Mouse (Mus musculus) CH12.LX (cell line): ENCODE measurements around the gene Rassf8. TPM values are rescaled to one million over a fixed set of nuclear protein-coding genes. Genes with fewer than 3 reads are reported as not detected.

ENCODE experiments used
- DNase-seq: peaks from one replicate; pipeline ENCODE4 v3.0.0-alpha.2; 2013; ENCODE audit errors: extremely low read depth
- H3K27ac ChIP-seq: 2 replicates; pipeline ENCODE4 v1.5.1; 2012; ENCODE audit warnings: low read depth, mild to moderate bottlenecking, control low read depth, moderate library complexity; ENCODE audit not compliant: insufficient read depth
- H3K27me3 ChIP-seq: replicated peaks from 2 replicates; pipeline ENCODE3; 2012; ENCODE audit warnings: inconsistent platforms
- H3K36me3 ChIP-seq, 2 experiments: replicated peaks in 1 of 2; 2 replicates each; pipeline versions ENCODE3 to v1.6.1; 2012; ENCODE audit warnings: inconsistent platforms in 1 of 2, low read length in 1 of 2, mild to moderate bottlenecking in 1 of 2, mixed read lengths in 1 of 2, moderate library complexity in 1 of 2; ENCODE audit not compliant: control insufficient read depth in 1 of 2, insufficient read depth in 1 of 2
- H3K4me1 ChIP-seq, 2 experiments: 2 replicates each; pipeline ENCODE4 v1.6.1; 2012; ENCODE audit warnings: inconsistent platforms in 1 of 2, moderate library complexity in 1 of 2; ENCODE audit not compliant: insufficient read depth in 2 of 2, control insufficient read depth in 1 of 2
- H3K4me2 ChIP-seq: 2 replicates; pipeline ENCODE4 v1.6.1; 2012; ENCODE audit warnings: low read depth, mild to moderate bottlenecking, control low read depth; ENCODE audit not compliant: poor library complexity, insufficient read depth, severe bottlenecking
- H3K4me3 ChIP-seq, 3 experiments: fragments of 150-350 bp in 1 of 3; sonication (generic) in 1 of 3; replicated peaks in 1 of 3; 2 replicates each; pipeline versions ENCODE3 to v1.5.1; 2011 to 2012; ENCODE audit warnings: low read depth in 2 of 3, low read length in 2 of 3, mild to moderate bottlenecking in 2 of 3, moderate library complexity in 2 of 3, control low read depth in 1 of 3, improper control_type of control experiment in 1 of 3, inconsistent platforms in 1 of 3, mixed read lengths in 1 of 3; ENCODE audit not compliant: poor library complexity in 1 of 3
- H3K79me2 ChIP-seq: replicated peaks from 2 replicates; pipeline ENCODE4 v1.6.1; 2012; ENCODE audit warnings: mild to moderate bottlenecking, moderate library complexity; ENCODE audit not compliant: control insufficient read depth, poor library complexity, insufficient read depth, severe bottlenecking; ENCODE audit errors: extremely low read depth
- H3K9ac ChIP-seq: 2 replicates; pipeline ENCODE4 v1.6.1; 2012; ENCODE audit warnings: low read depth, mild to moderate bottlenecking, control low read depth, moderate library complexity; ENCODE audit not compliant: insufficient read depth
- H3K9me3 ChIP-seq: replicated peaks from 2 replicates; pipeline ENCODE3; 2012; ENCODE audit warnings: low read length, inconsistent platforms, mixed read lengths
- BHLHE40 ChIP-seq: IDR thresholded peaks from 2 replicates; pipeline ENCODE4 v1.6.1; 2011; ENCODE audit warnings: mild to moderate bottlenecking, low read depth, low read length, improper control_type of control experiment
- CHD1 ChIP-seq: IDR thresholded peaks from 2 replicates; pipeline ENCODE4 v1.6.1; 2012; ENCODE audit warnings: low read depth, low read length, improper control_type of control experiment, inconsistent platforms
- CHD2 ChIP-seq: IDR thresholded peaks from 2 replicates; pipeline ENCODE4 v1.6.1; 2011; ENCODE audit warnings: low read length, improper control_type of control experiment
- ETS1 ChIP-seq: conservative IDR thresholded peaks from 2 replicates; pipeline ENCODE4 v1.6.1; 2012; ENCODE audit warnings: low read depth, mild to moderate bottlenecking, inconsistent platforms, low read length, improper control_type of control experiment, moderate library complexity
- JUN ChIP-seq: IDR thresholded peaks from 2 replicates; pipeline ENCODE4 v1.6.1; 2011; ENCODE audit warnings: low read depth, mild to moderate bottlenecking, low read length, improper control_type of control experiment, moderate library complexity; ENCODE audit not compliant: insufficient read depth
- MEF2A ChIP-seq: IDR thresholded peaks from 2 replicates; pipeline ENCODE4 v1.6.1; 2014; ENCODE audit warnings: low read depth, mild to moderate bottlenecking, inconsistent platforms, low read length, improper control_type of control experiment, borderline replicate concordance
- MXI1 ChIP-seq: IDR thresholded peaks from 2 replicates; pipeline ENCODE4 v1.6.1; 2011; ENCODE audit warnings: mild to moderate bottlenecking, low read depth, low read length, improper control_type of control experiment
- MYC ChIP-seq: IDR thresholded peaks from 2 replicates; pipeline ENCODE4 v1.6.1; 2011; ENCODE audit warnings: low read depth, mild to moderate bottlenecking, improper control_type of control experiment, low read length
- NELFE ChIP-seq: IDR thresholded peaks from 2 replicates; pipeline ENCODE4 v1.6.1; 2011; ENCODE audit warnings: low read depth, low read length, improper control_type of control experiment
- NRF1 ChIP-seq: IDR thresholded peaks from 2 replicates; pipeline ENCODE4 v1.6.1; 2014; ENCODE audit warnings: low read depth, mild to moderate bottlenecking, inconsistent platforms, low read length, improper control_type of control experiment, moderate library complexity
- PAX5 ChIP-seq: IDR thresholded peaks from 2 replicates; pipeline ENCODE4 v1.6.1; 2012; ENCODE audit warnings: low read length, inconsistent platforms, mixed read lengths
- POLR2A ChIP-seq: IDR thresholded peaks from 2 replicates; pipeline ENCODE4 v1.6.1; 2011; ENCODE audit warnings: low read depth, mild to moderate bottlenecking, improper control_type of control experiment, low read length
- RAD21 ChIP-seq: IDR thresholded peaks from 2 replicates; pipeline ENCODE4 v1.6.1; 2011; ENCODE audit warnings: low read depth, mild to moderate bottlenecking, low read length, improper control_type of control experiment, moderate library complexity
- RCOR1 ChIP-seq: conservative IDR thresholded peaks from 2 replicates; pipeline ENCODE4 v1.6.1; 2012; ENCODE audit warnings: low read depth, mild to moderate bottlenecking, inconsistent platforms, low read length, improper control_type of control experiment
- SIN3A ChIP-seq: IDR thresholded peaks from 2 replicates; pipeline ENCODE4 v1.6.1; 2012; ENCODE audit warnings: low read length, improper control_type of control experiment, inconsistent platforms
- TBP ChIP-seq: conservative IDR thresholded peaks from 2 replicates; pipeline ENCODE4 v1.6.1; 2011; ENCODE audit warnings: low read depth, low read length, improper control_type of control experiment
- TCF12 ChIP-seq: IDR thresholded peaks from 2 replicates; pipeline ENCODE4 v1.6.1; 2014; ENCODE audit warnings: low read depth, mild to moderate bottlenecking, inconsistent platforms, low read length, improper control_type of control experiment
- UBTF ChIP-seq: IDR thresholded peaks from 2 replicates; pipeline ENCODE4 v1.6.1; 2012; ENCODE audit warnings: low read depth, mild to moderate bottlenecking, inconsistent platforms, low read length, improper control_type of control experiment, moderate library complexity
- USF1 ChIP-seq: IDR thresholded peaks from 2 replicates; pipeline ENCODE4 v1.6.1; 2014; ENCODE audit warnings: low read depth, mild to moderate bottlenecking, inconsistent platforms, low read length, improper control_type of control experiment
- USF2 ChIP-seq: conservative IDR thresholded peaks from 2 replicates; pipeline ENCODE4 v1.6.1; 2011; ENCODE audit warnings: low read depth, low read length, improper control_type of control experiment
- ZKSCAN1 ChIP-seq: IDR thresholded peaks from 2 replicates; pipeline ENCODE4 v1.6.1; 2012; ENCODE audit warnings: low read depth, inconsistent platforms, low read length, improper control_type of control experiment, borderline replicate concordance
- dilution Hi-C: fragments of 300-500 bp; cut with MboI; formaldehyde crosslinking; loops from 2 replicates; pipeline ENCODE4 v1.14.3; 2020; ENCODE audit warnings: low sequenced_read_pairs; ENCODE audit not compliant: extremely low pct_unique_long_range_greater_than_20kb, extremely low pct_ligation_motif_present
- in situ Hi-C: fragments of 300-500 bp; cut with MboI; formaldehyde crosslinking; loops from 3 replicates; pipeline ENCODE4 v1.14.3; 2019; ENCODE audit warnings: low sequenced_read_pairs, low pct_ligation_motif_present, low pct_unique_long_range_greater_than_20kb, mixed read lengths
- polyA plus RNA-seq: library from polyadenylated mRNA; unstranded; fragments of >175 nt; gene quantifications from 2 replicates; pipeline ENCODE4 v1.2.1, GENCODE M21; 2012; ENCODE audit warnings: low read depth; ENCODE audit not compliant: insufficient read length
- total RNA-seq, 2 experiments: library from RNA; depleted of rRNA; stranded (reverse); fragments of 300-350 nt in 1 of 2; fragments of >200 nt in 1 of 2; gene quantifications; 2 replicates each; pipeline ENCODE4 v1.2.3; 2012 to 2014

Gene Rassf8
- total and polyA plus RNA-seq, 3 experiments = 0.34 to 0.59 (median 0.48) TPM

DNA sequence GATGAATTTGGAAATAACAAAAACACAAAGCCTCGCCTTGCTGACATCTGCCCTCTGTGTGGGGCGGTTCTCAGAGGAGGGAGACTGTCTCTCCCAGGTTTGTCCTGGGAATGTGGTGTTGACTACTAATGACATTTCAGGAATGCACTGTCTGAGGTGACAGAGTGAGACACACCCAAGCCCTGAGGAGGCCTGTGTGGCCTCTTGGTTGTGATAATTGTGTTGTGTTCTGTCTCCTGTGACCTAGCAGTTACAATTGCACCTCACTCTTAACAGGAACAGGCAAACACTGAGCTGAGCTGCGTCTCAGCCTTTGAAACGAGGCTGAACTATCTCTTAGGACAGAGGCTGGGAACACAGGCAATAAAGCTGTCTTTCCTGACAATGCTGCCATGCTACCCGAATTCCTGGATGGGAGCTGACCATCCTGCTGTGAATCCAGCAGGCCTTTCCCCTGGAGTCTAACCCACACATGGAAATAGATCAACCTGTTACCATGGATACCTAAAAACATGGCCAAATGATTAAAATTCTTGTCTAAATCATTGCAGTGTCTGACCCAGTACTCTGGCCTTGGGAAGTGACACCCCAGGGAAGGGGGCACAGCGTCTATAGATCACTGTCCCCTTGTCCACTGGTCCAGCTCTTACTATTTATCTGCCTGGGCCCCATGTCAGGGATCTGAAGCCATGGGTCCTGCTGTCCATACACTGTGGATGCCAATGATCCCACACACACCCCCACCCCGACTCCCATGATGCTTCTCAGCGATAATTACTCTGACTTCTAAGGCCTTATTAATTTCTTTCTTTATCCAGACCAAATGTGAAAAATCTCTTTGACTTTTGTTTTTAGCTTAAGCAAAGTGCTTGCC lies 33.1 kb upstream of the Rassf8 start:
- H3K36me3 ChIP-seq = no peaks in the 10 kb centered on the region
- no peak overlapping the region for H3K9ac ChIP-seq
- dilution Hi-C loops = no loop called here

DNA sequence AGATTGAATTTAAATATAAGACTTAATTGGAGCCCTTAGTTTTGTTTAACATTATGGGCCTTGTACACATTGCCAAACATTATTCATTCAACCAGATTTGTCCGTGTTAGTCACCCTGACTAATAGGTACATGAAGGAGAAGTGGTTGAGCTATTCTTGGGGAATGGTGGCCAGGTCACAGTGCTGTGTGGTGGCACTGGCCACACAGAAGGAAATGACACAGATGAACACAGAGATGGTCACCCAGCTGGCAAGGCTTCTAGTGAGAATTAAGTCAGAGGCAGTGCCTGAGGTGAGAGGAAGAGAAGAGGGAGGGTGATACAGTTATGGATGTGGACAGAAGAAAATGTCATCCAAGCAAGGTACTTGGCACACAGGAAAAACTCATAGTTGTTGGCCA lies 32.4 kb upstream of the Rassf8 start:
- no peaks in the 10 kb centered on the region for H3K27me3 ChIP-seq
- no peaks in the 10 kb centered on the region for H3K79me2 ChIP-seq
- peaks cover 2% of the 10 kb centered on the region for H3K9me3 ChIP-seq
- in situ Hi-C loops (no loop called here), dilution Hi-C loops (no loop called here)
- H3K9ac ChIP-seq = no peak overlapping the region
- TF ChIP-seq TBP = no peak
- TF ChIP-seq NELFE = no peak
- TF ChIP-seq MYC = no peak
- TF ChIP-seq TCF12 = no peak
- no peak overlapping the region for H3K4me3 ChIP-seq
- DNase-seq = no peak
- no peak overlapping the region for H3K4me2 ChIP-seq
- H3K36me3 ChIP-seq = no peaks in the 10 kb centered on the region
- H3K27ac ChIP-seq = no peak overlapping the region
- no peaks in the 10 kb centered on the region for H3K4me1 ChIP-seq

More for the DNA sequence above, 33.1 kb upstream of the Rassf8 start:
- no peaks in the 10 kb centered on the region for H3K27me3 ChIP-seq
- peaks cover 2% of the 10 kb centered on the region for H3K9me3 ChIP-seq
- no peak for DNase-seq
- H3K27ac ChIP-seq = no peak overlapping the region
- TF ChIP-seq NRF1 = no peak
- no peak for TF ChIP-seq CHD2
- no peak for TF ChIP-seq USF2
- TF ChIP-seq MXI1 = no peak
- no peaks in the 10 kb centered on the region for H3K79me2 ChIP-seq
- H3K4me3 ChIP-seq = no peak overlapping the region
- in situ Hi-C loops = no loop called here
- H3K4me1 ChIP-seq = no peaks in the 10 kb centered on the region
- no peak overlapping the region for H3K4me2 ChIP-seq

GRCm38 (mm10) chr6:145722596-145722995 lies 24.0 kb upstream of the Rassf8 start:
- no peak for DNase-seq
- H3K36me3 ChIP-seq = no peaks in the 10 kb centered on the region
- no peaks in the 10 kb centered on the region for H3K79me2 ChIP-seq
- H3K4me1 ChIP-seq = no peaks in the 10 kb centered on the region; a peak in 1 of 4 replicates
- no peak for TF ChIP-seq JUN
- TF ChIP-seq MEF2A = no peak
- no peak for TF ChIP-seq ETS1
- TF ChIP-seq USF2 = no peak
- TF ChIP-seq PAX5 = no peak
- TF ChIP-seq CHD1 = no peak
- TF ChIP-seq POLR2A = no peak
- no peak for TF ChIP-seq RAD21
- no peak for TF ChIP-seq BHLHE40
- TF ChIP-seq SIN3A = no peak
- no peak for TF ChIP-seq UBTF
- no peak for TF ChIP-seq USF1
- no peak for TF ChIP-seq RCOR1
- no peak for TF ChIP-seq NRF1
- TF ChIP-seq ZKSCAN1 = no peak
- no peaks in the 10 kb centered on the region for H3K9me3 ChIP-seq
- in situ Hi-C loops (no loop called here), dilution Hi-C loops (no loop called here)
- H3K27me3 ChIP-seq = no peaks in the 10 kb centered on the region
- H3K4me3 ChIP-seq = no peak overlapping the region
- no peak overlapping the region for H3K9ac ChIP-seq
- no peak overlapping the region for H3K27ac ChIP-seq
- H3K4me2 ChIP-seq = no peak overlapping the region
